Mouse (Mus musculus): ENCODE data around the gene Col18a1.

Col18a1 gene

DNA sequence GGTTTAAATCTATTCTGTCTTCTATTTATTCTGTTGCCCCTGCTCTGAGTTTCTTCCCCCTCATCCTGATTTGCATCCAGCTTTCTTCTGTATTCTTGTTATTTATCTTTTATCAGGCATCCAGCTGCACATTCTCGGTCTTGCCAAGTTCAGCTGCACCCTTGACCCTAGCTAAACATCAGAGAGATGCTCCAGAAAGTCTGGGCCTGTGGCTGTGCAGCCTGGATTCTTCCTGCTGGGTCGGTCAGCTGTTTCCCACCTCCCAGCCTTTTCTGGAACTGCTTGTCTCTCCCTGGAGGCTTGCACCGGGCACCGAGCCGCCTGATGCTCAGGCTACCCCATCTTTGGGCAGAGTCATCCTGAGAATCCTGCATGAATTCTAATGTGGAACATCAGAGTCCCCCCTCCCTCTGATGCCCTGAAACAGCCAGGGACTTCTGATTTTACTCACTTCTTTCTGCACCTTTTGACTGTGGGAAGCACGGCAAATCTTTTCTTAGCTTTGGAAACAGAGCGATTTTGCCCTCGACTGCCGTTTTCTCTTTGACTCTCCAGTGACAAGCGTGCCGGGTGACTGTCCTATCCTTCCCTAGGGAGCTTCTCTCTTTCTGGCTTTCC is 103.8 kb downstream of the Col18a1 start:
- no peak for DNase-seq (ENCODE audit: low spot score)

DNA sequence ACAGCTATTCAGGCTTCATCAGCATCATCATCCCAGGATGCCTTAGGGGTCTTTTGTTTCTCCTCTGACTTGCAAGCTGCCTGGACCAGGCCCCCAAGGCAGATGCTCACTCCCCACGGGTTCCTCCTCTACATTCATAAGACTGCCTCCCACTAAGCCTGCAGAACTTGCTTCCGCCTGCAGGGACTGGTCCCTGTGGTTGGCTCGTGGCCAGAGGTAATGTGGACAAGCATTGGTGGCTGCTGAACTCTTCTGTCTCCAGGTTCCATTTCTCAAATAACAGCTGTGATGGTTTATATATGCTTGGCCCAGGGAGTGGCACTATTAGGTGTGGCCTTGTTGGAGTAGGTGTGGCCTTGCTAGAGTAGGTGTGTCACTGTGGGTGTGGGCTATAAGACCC is 104.9 kb downstream of the Col18a1 start:
- no peak for DNase-seq (ENCODE audit: low spot score)

GRCm38 (mm10) chr10:77056768-77057167 is 109.6 kb downstream of the Col18a1 start:
- no peak for DNase-seq (ENCODE audit: low spot score)

- DNase-seq (ENCODE audit: low spot score), result no peak
Observed at GRCm38 (mm10) chr10:77048606-77049005, 117.7 kb downstream of the Col18a1 start.

GRCm38 (mm10) chr10:77048196-77048595 is 118.2 kb downstream of the Col18a1 start:
- DNase-seq (ENCODE audit: low spot score), result no peak

GRCm38 (mm10) chr10:77038579-77039174 is 127.7 kb downstream of the Col18a1 start:
- no peak for DNase-seq (ENCODE audit: low spot score)

GRCm38 (mm10) chr10:77035487-77035886 is 130.9 kb downstream of the Col18a1 start:
- no peak for DNase-seq (ENCODE audit: low spot score)

- peak; percentile 9 for DNase-seq (ENCODE audit: low spot score)
Observed at GRCm38 (mm10) chr10:77033323-77034025, 132.9 kb downstream of the Col18a1 start.

GRCm38 (mm10) chr10:77032591-77033322 is 133.6 kb downstream of the Col18a1 start:
- peak; percentile 94 for DNase-seq (ENCODE audit: low spot score)

DNA sequence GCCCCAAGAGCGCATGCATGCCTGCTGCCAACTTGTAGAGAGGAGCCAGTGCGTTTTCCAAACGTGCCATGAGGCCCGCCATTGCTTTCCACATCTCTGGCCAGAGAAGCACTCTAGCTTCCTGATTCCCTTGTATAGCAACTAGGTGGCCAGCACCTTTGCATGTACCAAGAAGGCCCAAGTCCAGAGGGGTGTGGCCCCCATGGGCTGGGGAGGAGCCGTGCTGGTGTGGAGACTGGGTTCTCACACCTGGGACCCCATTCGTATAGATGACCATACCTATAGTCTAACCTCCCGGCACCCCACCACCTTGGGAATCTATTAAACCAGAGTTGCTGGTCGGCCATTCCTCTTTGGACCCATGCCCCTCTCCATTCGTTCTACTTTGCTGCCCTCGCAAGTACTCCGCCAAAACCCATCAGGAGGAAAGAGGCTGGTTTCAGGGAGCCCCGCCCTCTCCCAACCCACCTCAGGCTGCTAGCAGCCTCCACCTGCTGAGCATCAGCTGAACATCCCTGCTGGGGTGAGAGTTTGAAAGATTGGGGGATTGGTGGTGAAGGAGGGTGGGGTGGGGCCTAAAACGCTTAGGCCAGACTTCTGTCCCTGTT is 134.5 kb downstream of the Col18a1 start, which contains the start of gene Slc19a1:
Gene Slc19a1, plus strand, starts transcription at position 474 of the 608 bp plus-strand sequence.
- DNase-seq (ENCODE audit: low spot score), result no peak

GRCm38 (mm10) chr10:77030666-77031065 is 135.7 kb downstream of the Col18a1 start:
- no peak for DNase-seq (ENCODE audit: low spot score)

DNA sequence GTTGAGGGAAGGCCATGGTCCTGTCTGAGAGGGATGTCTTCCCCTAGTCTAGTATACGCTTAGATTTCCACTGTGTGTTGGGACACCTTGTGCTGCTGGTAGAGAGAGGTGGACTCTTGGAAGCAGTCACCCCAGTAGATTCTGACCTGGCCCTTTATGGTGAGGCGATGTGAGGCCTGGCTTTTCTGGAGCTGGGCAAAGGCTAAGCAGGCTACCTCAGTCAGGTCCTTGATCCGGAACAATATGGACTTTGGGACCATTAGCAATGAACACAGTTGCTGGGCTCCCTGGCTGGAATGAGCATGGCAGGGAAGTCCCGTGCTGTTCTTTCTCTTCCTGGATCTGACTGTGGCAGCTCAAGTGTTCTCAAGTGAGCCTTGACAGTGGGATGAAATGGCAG is 136.6 kb downstream of the Col18a1 start:
- no peak for DNase-seq (ENCODE audit: low spot score)

- DNase-seq (ENCODE audit: low spot score), result no peak
Observed at GRCm38 (mm10) chr10:77028782-77029296, 137.5 kb downstream of the Col18a1 start.

DNA sequence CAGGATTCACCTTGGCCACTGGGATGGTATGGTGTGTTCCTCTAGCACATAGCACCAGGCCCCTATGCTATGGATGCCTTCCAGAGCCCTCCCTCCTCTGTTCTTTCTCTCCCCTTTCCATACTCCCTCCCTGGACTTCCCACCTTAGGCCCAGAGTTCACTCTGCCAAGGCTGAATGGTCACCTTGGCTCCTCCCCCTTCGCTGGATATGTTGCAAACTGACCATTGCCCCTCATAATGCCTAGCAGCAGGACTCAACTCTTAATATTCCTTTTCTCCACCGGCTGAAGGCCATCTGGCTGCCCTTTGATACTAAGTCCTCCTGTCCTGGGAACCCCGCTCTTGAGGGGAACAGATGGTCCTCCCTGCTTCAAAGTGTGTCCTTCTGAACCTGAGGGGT is 139.4 kb downstream of the Col18a1 start:
- no peak for DNase-seq (ENCODE audit: low spot score)

DNA sequence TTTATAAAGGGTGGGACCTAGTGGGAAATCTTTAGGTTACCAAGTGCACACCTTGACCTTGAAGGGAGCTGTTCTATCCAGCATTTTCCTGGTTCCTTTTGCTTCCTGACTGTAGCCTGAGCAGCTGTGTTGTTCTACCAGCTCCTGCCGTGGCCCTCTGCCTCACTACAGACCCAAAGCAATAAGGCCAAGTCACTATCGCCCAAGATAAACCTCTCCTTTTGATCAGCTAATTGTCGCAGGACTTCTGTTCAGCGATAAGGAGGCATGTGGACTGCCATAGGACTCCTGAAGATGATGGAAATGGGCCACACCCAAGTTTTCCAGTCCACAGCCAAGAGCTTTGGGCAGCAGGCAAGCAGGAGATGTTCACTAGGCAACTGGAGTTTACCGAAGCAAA is 142.1 kb downstream of the Col18a1 start:
- no peak for DNase-seq (ENCODE audit: low spot score)

DNA sequence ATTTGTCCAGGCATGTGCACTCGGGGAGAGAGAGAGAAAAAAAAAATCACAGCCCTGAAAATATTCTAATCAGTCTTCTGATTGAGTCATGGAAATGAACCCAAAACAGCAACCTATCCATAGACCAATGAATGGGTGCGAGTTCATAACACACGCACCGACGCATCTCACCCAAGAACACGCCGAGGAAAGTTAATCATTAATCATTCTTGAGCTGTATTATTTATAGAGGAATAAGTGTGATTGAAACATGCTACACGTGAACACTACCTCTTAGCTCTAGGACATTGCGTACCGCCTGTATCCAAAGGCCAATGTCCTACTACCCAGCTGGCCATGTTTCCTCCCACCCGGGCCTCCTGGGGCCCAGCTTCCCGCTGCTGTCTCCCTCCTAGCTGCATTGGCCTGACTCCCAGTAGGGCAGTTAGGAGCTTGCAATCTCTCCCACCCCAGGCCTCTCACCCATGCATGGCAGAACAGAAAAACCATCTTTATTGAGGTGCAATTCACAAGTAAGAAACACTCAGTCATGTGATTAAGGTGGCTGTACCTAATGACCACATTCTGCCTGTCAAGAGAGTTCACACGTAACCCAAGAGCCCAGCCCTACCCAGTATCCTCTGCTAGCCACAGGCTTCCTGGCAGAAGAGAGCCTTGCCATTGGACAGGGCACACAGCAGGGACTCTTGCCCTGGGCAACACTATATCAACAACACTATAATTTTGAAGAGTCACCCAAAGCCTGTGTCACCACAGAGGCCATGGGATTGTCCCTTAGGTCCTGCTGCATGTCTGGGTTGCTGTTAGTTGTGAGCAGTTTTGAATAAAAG is 143.8 kb downstream of the Col18a1 start:
- DNase-seq (ENCODE audit: low spot score), result no peak

GRCm38 (mm10) chr10:77021399-77022052 is 144.8 kb downstream of the Col18a1 start:
- DNase-seq (ENCODE audit: low spot score), result peak; percentile 68

DNA sequence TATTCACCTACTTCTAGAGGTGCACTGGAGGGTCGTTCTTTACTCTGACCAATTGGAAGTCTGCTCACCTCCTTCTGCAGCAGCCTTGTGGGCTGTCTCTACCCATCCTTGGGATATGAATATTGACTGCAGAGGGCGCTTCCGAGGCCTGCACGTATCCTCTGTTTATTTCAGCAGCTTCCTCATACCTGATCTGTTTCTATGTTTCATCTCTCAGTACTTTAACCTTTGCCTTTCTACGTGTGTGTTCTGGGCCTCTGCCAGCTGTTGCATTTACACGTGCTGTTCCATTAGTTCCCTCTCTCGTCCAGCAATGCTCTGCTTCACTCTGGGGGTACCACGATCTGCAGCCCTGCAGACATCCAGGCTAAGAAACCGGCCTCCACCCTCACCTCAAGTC is 148.7 kb downstream of the Col18a1 start:
- no peak for DNase-seq (ENCODE audit: low spot score)

DNA sequence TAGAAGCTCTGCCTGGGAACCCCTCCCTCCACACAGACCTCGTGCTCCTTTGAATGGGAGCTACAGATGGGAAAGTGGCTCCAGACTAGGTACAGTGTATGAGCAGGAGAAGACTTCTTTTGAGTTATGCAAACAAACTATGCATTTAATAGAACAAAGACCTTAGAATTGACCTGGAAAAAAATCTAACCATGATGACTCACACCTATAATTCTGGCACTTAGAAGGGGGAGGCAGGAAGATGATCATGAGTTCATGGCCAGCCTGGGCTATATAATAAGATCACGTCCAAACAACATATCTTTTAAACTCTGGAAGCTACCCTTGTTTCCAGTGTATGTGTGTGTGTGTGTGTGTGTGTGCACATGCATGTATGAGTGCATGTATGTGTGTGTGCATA is 149.3 kb downstream of the Col18a1 start:
- no peak for DNase-seq (ENCODE audit: low spot score)

- no peak for DNase-seq (ENCODE audit: low spot score)
Observed at GRCm38 (mm10) chr10:77016499-77016898, 149.8 kb downstream of the Col18a1 start.

DNA sequence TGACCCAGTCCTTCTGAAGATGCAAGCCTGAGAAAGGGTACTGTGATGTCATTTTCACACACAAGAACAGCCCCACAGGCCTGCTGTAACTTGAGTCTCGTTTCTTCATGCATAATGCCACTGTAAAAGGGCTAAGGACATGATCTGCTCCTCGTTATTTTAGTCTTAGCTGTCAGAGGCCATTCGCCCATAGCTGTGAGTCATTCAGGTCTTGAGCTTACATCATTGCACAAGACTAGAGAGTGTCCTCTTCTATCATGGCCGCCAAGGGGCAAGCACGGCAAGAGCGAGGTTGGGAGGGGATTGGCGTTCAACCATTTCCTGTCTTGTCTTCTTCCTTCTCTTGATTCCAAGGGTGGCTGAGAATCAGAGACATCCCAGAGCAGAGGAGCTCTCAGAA is 150.3 kb downstream of the Col18a1 start:
- no peak for DNase-seq (ENCODE audit: low spot score)
